In genomic region chr3:55095968-55096654, GRCm38 (mm10) we compare ENCODE assay signal across 8 mouse cellular contexts. TPM values are rescaled to one million over a fixed set of nuclear protein-coding genes. Genes with fewer than 3 reads are reported as not detected.
DNase-seq lines count a peak whose midpoint lies in the region; ATAC-seq and TF ChIP-seq lines count a peak whose summit lies in the region.

No protein-coding gene starts in this region.

- intact Hi-C loops in heart, adult 2 months (cut with DNase I): no loop called here
- intact Hi-C loops in heart, postnatal 25 days (cut with DNase I): no loop called here

- peak; percentile 76 for ATAC-seq in forebrain, embryonic 15.5 days (replicated peaks)
- ATAC-seq in intestine, embryonic 15.5 days: peak; percentile 91

- no peaks in the 10 kb centered on the region for H3K79me2 ChIP-seq in heart, adult 2 months (replicated peaks; ENCODE audit: control insufficient read depth, insufficient read depth, low read length)
- no peaks in the 10 kb centered on the region for H3K79me2 ChIP-seq in myocyte (ENCODE audit: control insufficient read depth, insufficient read depth)

- no peaks in the 10 kb centered on the region for H3K4me1 ChIP-seq in heart, adult 2 months (ENCODE audit: control insufficient read depth, insufficient read depth, low read length)
- peaks cover 12% of the 10 kb centered on the region for H3K4me1 ChIP-seq in forebrain, embryonic 15.5 days
- no peaks in the 10 kb centered on the region for H3K4me1 ChIP-seq in intestine, embryonic 15.5 days (replicated peaks)

- no peaks in the 10 kb centered on the region for H3K36me3 ChIP-seq in heart, adult 2 months (ENCODE audit: control insufficient read depth, insufficient read depth, low read length)
- no peaks in the 10 kb centered on the region for H3K36me3 ChIP-seq in forebrain, embryonic 15.5 days
- H3K36me3 ChIP-seq in intestine, embryonic 15.5 days: no peaks in the 10 kb centered on the region
- H3K36me3 ChIP-seq in myocyte (ENCODE audit: control insufficient read depth, insufficient read depth): no peaks in the 10 kb centered on the region

- no peaks in the 10 kb centered on the region for H3K27me3 ChIP-seq in heart, adult 2 months (ENCODE audit: control insufficient read depth, insufficient read depth, low read length)
- no peaks in the 10 kb centered on the region for H3K27me3 ChIP-seq in forebrain, embryonic 15.5 days
- H3K27me3 ChIP-seq in intestine, embryonic 15.5 days (replicated peaks): no peaks in the 10 kb centered on the region
- no peaks in the 10 kb centered on the region for H3K27me3 ChIP-seq in myocyte (ENCODE audit: control insufficient read depth, insufficient read depth, insufficient read length)

- DNase-seq in heart, adult 2 months: peak in 1 of 2 experiments; percentile 41
- no peak for DNase-seq in heart, postnatal 25 days (ENCODE audit: low spot score)
- DNase-seq in adipocyte (ENCODE audit: low spot score): peak; percentile 76
- no peak for DNase-seq in c-Kit-positive CD71-positive TER-119-positive erythroid progenitor cells, embryonic 14.5 days (ENCODE audit: low spot score)
- DNase-seq in cerebellum, postnatal 36 days: no peak

- H3K27ac ChIP-seq in heart, adult 2 months: peak overlapping the region; percentile 43; the same call in 1 of the 2 replicates
- H3K27ac ChIP-seq in forebrain, embryonic 15.5 days (replicated peaks): no peak overlapping the region
- H3K27ac ChIP-seq in intestine, embryonic 15.5 days: peak overlapping the region; percentile 71

- TF ChIP-seq POLR2A in heart, adult 2 months (IDR thresholded peaks at IDR 0.05; ENCODE audit: insufficient read depth, low read depth, low read length): no peak
- TF ChIP-seq POLR2A in myocyte (IDR thresholded peaks at IDR 0.05; ENCODE audit: insufficient read length, low read depth): no peak

- TF ChIP-seq EP300 in heart, adult 2 months (IDR thresholded peaks at IDR 0.05; ENCODE audit: insufficient read depth, low read depth, low read length): no peak

- H3K9ac ChIP-seq in heart, adult 2 months (ENCODE audit: low read depth, low read length): no peak overlapping the region
- no peak overlapping the region for H3K9ac ChIP-seq in forebrain, embryonic 15.5 days (replicated peaks)
- no peak overlapping the region for H3K9ac ChIP-seq in intestine, embryonic 15.5 days

- whole genome bisulfite sequencing in heart, adult 2 months: 46% methylated on average over 8 of the region's 8 CpGs
- WGBS in forebrain, embryonic 15.5 days: 18% methylated on average over 8 of the region's 8 CpGs
- WGBS in intestine, embryonic 15.5 days: 36% methylated on average over 8 of the region's 8 CpGs

- H3ac ChIP-seq in myocyte (ENCODE audit: control insufficient read depth, insufficient read length): no peak overlapping the region

- no peaks in the 10 kb centered on the region for H3K9me3 ChIP-seq in forebrain, embryonic 15.5 days
- H3K9me3 ChIP-seq in intestine, embryonic 15.5 days: no peaks in the 10 kb centered on the region

- no peak overlapping the region for H3K4me2 ChIP-seq in forebrain, embryonic 15.5 days (replicated peaks)
- H3K4me2 ChIP-seq in intestine, embryonic 15.5 days (replicated peaks): no peak overlapping the region
- peak overlapping the region; percentile 70 for H3K4me2 ChIP-seq in myocyte (ENCODE audit: low read depth)

- H3K4me3 ChIP-seq in heart, adult 2 months: no peak overlapping the region
- no peak overlapping the region for H3K4me3 ChIP-seq in forebrain, embryonic 15.5 days
- no peak overlapping the region for H3K4me3 ChIP-seq in intestine, embryonic 15.5 days (replicated peaks)
- H3K4me3 ChIP-seq in myocyte: no peak overlapping the region

- TF ChIP-seq CTCF in heart, adult 2 months (IDR thresholded peaks at IDR 0.05): no peak

TF ChIP-seq in myocyte, 11 proteins besides CTCF, POLR2A, EP300 and RAD21:
- TF ChIP-seq POLR2AphosphoS2 (IDR thresholded peaks at IDR 0.05; ENCODE audit: insufficient read length, low read depth) (no peak), USF1 (IDR thresholded peaks at IDR 0.05; ENCODE audit: low read depth) (peak; percentile 81), MYOD1 (IDR thresholded peaks at IDR 0.05; ENCODE audit: control insufficient read depth in 1 of 3, insufficient read length in 2 of 3, low read depth in 2 of 3) (peak in 1 of 3 experiments; percentile 14)

RNA-seq across cellular contexts. Expression of gene Spg20, which starts 15.8 kb away (rescaled TPM):
- total RNA-seq in heart, adult 2 months (2021): 10 to 100 TPM; 45.1 to 45.7 TPM
- 11.9 and 19.2 TPM in 2 replicates for polyA plus RNA-seq in heart, adult 2 months (2012; rRNA removed)
- total RNA-seq in heart, postnatal 25 days (2021): 10 to 100 TPM; 33.4 to 42.2 TPM
- polyA plus RNA-seq in forebrain, embryonic 15.5 days (2015; fragmentation: Nextera tagmentation; extraction: Ambion mirVana): 20.9 and 21.4 TPM in 2 replicates
- polyA plus RNA-seq in intestine, embryonic 15.5 days (2015; fragmentation: Nextera tagmentation; extraction: Ambion mirVana): 32.8 and 37.4 TPM in 2 replicates
- 49.3 TPM for polyA plus RNA-seq in myocyte (2012; fragmentation: generic; extraction: Trizol)

RNA-seq across cellular contexts. Expression of gene Ccna1, which starts 40.8 kb away (rescaled TPM):
- total RNA-seq in heart, adult 2 months (2021): not detected
- polyA plus RNA-seq in heart, adult 2 months (2012; rRNA removed): 0.08 and 0.20 TPM in 2 replicates
- not detected for total RNA-seq in heart, postnatal 25 days (2021)
- polyA plus RNA-seq in forebrain, embryonic 15.5 days (2015; fragmentation: Nextera tagmentation; extraction: Ambion mirVana): 1.9 and 3.0 TPM in 2 replicates
- polyA plus RNA-seq in intestine, embryonic 15.5 days (2015; fragmentation: Nextera tagmentation; extraction: Ambion mirVana): 1.3 and 1.6 TPM in 2 replicates
- polyA plus RNA-seq in myocyte (2012; fragmentation: generic; extraction: Trizol): not detected

RNA-seq across cellular contexts. Expression of gene Ccdc169, which starts 41.0 kb away (rescaled TPM):
- not detected for total RNA-seq in heart, adult 2 months (2021)
- 0.09 TPM in 1 of 2 replicates, not detected in the other for polyA plus RNA-seq in heart, adult 2 months (2012; rRNA removed)
- total RNA-seq in heart, postnatal 25 days (2021): under 1 TPM in 1 of 2 experiments, not detected in 1; 0.13 TPM
- polyA plus RNA-seq in forebrain, embryonic 15.5 days (2015; fragmentation: Nextera tagmentation; extraction: Ambion mirVana): 0.19 TPM in 1 of 2 replicates, not detected in the other
- 0.05 TPM in 1 of 2 replicates, not detected in the other for polyA plus RNA-seq in intestine, embryonic 15.5 days (2015; fragmentation: Nextera tagmentation; extraction: Ambion mirVana)
- polyA plus RNA-seq in myocyte (2012; fragmentation: generic; extraction: Trizol): 0.12 TPM
